ENCODE assay signal across 22 mouse cellular contexts in the genomic region with DNA sequence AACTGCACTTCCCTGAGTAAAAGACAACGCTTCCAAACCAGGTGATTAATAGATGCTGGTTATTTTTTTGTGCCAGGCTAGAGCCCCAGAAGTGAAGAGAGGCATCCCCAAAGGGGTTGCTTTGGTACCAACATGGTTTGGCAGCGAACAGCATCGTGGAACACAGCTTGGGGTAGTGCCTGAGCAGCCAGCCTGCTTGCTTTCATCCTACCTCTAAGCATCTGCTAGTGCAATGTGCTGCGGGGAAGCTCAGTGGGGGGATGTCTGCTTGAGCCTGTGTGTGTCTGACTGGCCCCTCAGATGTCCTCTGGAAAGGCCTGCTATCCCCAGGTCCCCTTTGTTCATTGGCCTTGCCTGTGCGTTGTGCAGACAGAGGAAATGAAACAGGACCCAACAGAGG. TPM values are rescaled to one million over a fixed set of nuclear protein-coding genes. Genes with fewer than 3 reads are reported as not detected.
DNase-seq lines count a peak whose midpoint lies in the region; TF ChIP-seq lines count a peak whose summit lies in the region.
"Had no signal": no experiment of that assay in that cellular context is flagged by ENCODE, and none has a peak within 500 bp of the region (broad histone marks: within the 10 kb centered on the region; RNA-seq: fewer than 3 reads in every experiment).

No protein-coding gene starts in this region.

- DNase-seq in embryo, embryonic 10.5 days (ENCODE audit: low spot score): peak; percentile 17
- DNase-seq in embryo, embryonic 11 days: no peak
- DNase-seq in left cerebral cortex, postnatal 4 days: peak; percentile 27
- DNase-seq in left cerebral cortex, adult 18-20 months (ENCODE audit: low spot score in 2 of 2): no peak
- DNase-seq in brain, embryonic 14.5 days (ENCODE audit: low read depth): peak; percentile 54
- DNase-seq in layer of hippocampus, adult 9-11 months: peak; percentile 48
- DNase-seq in lung, adult 18-20 months: no peak
- no peak for DNase-seq in testis, postnatal 10 days (ENCODE audit: low spot score)
- DNase-seq: adrenal gland, postnatal 25 days; B cell, adult 2 months; cerebellum, adult 8-10 months; kidney, adult 8-10 months; kidney, postnatal 14 days; liver, embryonic 13.5 days had no signal

- no peak for TF ChIP-seq POLR2A in brain, embryonic 14.5 days (IDR thresholded peaks at IDR 0.05; ENCODE audit: borderline replicate concordance, extremely low read depth, insufficient read depth, insufficient read length, poor library complexity, severe bottlenecking)

- intact Hi-C loops in left cerebral cortex, postnatal 4 days (cut with DNase I): no loop called here

- no peak for TF ChIP-seq CTCF in brain, embryonic 14.5 days (IDR thresholded peaks at IDR 0.05; ENCODE audit: borderline replicate concordance, extremely low read depth, insufficient read depth, insufficient read length)

RNA-seq across cellular contexts. Expression of a gene that starts 42.4 kb away (rescaled TPM):
- 1 to 10 TPM; 5.3 to 5.8 TPM for total RNA-seq in left cerebral cortex, postnatal 4 days (2021)
- 1 to 10 TPM; 1.9 to 2.3 TPM for total RNA-seq in left cerebral cortex, adult 18-20 months (2021)
- polyA plus RNA-seq in brain, embryonic 14.5 days (2012; rRNA removed): 3.3 and 5.0 TPM in 2 replicates
- total RNA-seq: gastrocnemius, adult 18-20 months; gastrocnemius, postnatal 4 days; hematopoietic stem cell, adult 5-6 weeks had no signal
- polyA plus RNA-seq: inflammation-experienced regulatory T-cells, adult 6 months; limb, embryonic 12.5 days; liver, embryonic 13.5 days; lung, embryonic 16.5 days; macrophage; thymus, postnatal 0 days had no signal

Comparison
In these comparisons a context has a peak if more than half of its experiments do, and no peak if none do; other contexts are left out.
1. DNase-seq: peak in embryo, embryonic 10.5 days (single experiment), left cerebral cortex, postnatal 4 days (single experiment), brain, embryonic 14.5 days (single experiment) and layer of hippocampus, adult 9-11 months (single experiment); none in embryo, embryonic 11 days (single experiment), left cerebral cortex, adult 18-20 months (0 of 2), lung, adult 18-20 months (0 of 2) and testis, postnatal 10 days (single experiment).